Mouse (Mus musculus) adrenal gland, postnatal 14 days (tissue): ENCODE measurements around the gene Ankrd23. TPM values are rescaled to one million over a fixed set of nuclear protein-coding genes. Genes with fewer than 3 reads are reported as not detected.
A peak's percentile ranks its signal among the peaks of the same experiment; 100 is the strongest.

Experiments used
- DNase-seq: peaks from one replicate; pipeline ENCODE4 v3.0.0; 2021; ENCODE audit warnings: mixed read lengths
- microRNA-seq, 2 experiments: library from miRNA; unstranded; fragments of <30 nt; microRNA quantifications; one replicate each; pipeline ENCODE4 v1.2.0; 2021
- total RNA-seq: library from RNA; stranded (reverse); gene quantifications from 2 replicates; pipeline ENCODE4 v1.2.3, GENCODE M21; 2021

The Ankrd23 gene
- total RNA-seq, 1 experiment from 2014 or later = 9.7 TPM

GRCm38 (mm10) chr1:36519626-36520025 is 17.1 kb downstream of the Ankrd23 start:
- DNase-seq = no peak

GRCm38 (mm10) chr1:36518259-36518658 is 18.4 kb downstream of the Ankrd23 start:
- peak; percentile 18 for DNase-seq

GRCm38 (mm10) chr1:36513718-36514117 is 23.0 kb downstream of the Ankrd23 start:
- peak; percentile 56 for DNase-seq

GRCm38 (mm10) chr1:36513310-36513709 is 23.4 kb downstream of the Ankrd23 start:
- DNase-seq = no peak

GRCm38 (mm10) chr1:36512966-36513280 is 23.8 kb downstream of the Ankrd23 start:
- no peak for DNase-seq

- DNase-seq = peak; percentile 69
Observed at GRCm38 (mm10) chr1:36512089-36512965, 24.4 kb downstream of the Ankrd23 start.

- DNase-seq = peak; percentile 100
Observed at GRCm38 (mm10) chr1:36511289-36512021, 25.2 kb downstream of the Ankrd23 start, which contains the start of gene Cnnm3. Cnnm3 (plus strand) TSS chr1:36511867.

- DNase-seq = no peak
Observed at GRCm38 (mm10) chr1:36508238-36508637, 28.4 kb downstream of the Ankrd23 start.

GRCm38 (mm10) chr1:36501261-36501660 is 35.4 kb downstream of the Ankrd23 start:
- DNase-seq = peak; percentile 77

GRCm38 (mm10) chr1:36497312-36497711 is 39.4 kb downstream of the Ankrd23 start:
- no peak for DNase-seq

- DNase-seq = peak; percentile 48
Observed at GRCm38 (mm10) chr1:36496719-36497118, 40.0 kb downstream of the Ankrd23 start.

GRCm38 (mm10) chr1:36493299-36493698 is 43.4 kb downstream of the Ankrd23 start:
- DNase-seq = no peak

- DNase-seq = peak; percentile 65
Observed at GRCm38 (mm10) chr1:36492416-36493139, 44.1 kb downstream of the Ankrd23 start.

- no peak for DNase-seq
Observed at GRCm38 (mm10) chr1:36489661-36490060, 47.0 kb downstream of the Ankrd23 start.

GRCm38 (mm10) chr1:36487111-36487510 is 49.6 kb downstream of the Ankrd23 start:
- DNase-seq = no peak

- DNase-seq = no peak
Observed at GRCm38 (mm10) chr1:36485080-36485479, 51.6 kb downstream of the Ankrd23 start.

GRCm38 (mm10) chr1:36483825-36484224 is 52.9 kb downstream of the Ankrd23 start:
- no peak for DNase-seq

Small RNA genes lying within 50 kb of the gene (microRNA-seq; reads per million reads assigned to microRNA genes)
- gene Gm47280 = 0 to 0.43 reads per million in 2 experiments

Other genes with a start within 250 kb of the Ankrd23 start
- gene Arid5a, start 229.2 kb downstream of the Ankrd23 start, total RNA-seq = 6.0 and 10.6 TPM in 2 replicates
- gene Kansl3, start 167.7 kb downstream of the Ankrd23 start, total RNA-seq = 86.5 and 103 TPM in 2 replicates
- 0.11 TPM in 1 of 2 replicates, not detected in the other for gene Fer1l5, start 164.6 kb downstream of the Ankrd23 start, total RNA-seq
- gene Lman2l, start 91.6 kb downstream of the Ankrd23 start, total RNA-seq = 26.2 and 30.7 TPM in 2 replicates
- gene Cnnm4, start 65.3 kb downstream of the Ankrd23 start, total RNA-seq = 4.2 and 4.6 TPM in 2 replicates
- 26.3 and 27.5 TPM in 2 replicates for gene Cnnm3, start 25.0 kb downstream of the Ankrd23 start, total RNA-seq
- gene Gm42417, start 2.5 kb upstream of the Ankrd23 start, total RNA-seq = 2.1 TPM in 1 of 2 replicates, not detected in the other
- gene Ankrd39, start 10.6 kb upstream of the Ankrd23 start, total RNA-seq = 11.7 and 15.3 TPM in 2 replicates
- 20.7 and 27.9 TPM in 2 replicates for gene Sema4c, start 21.5 kb upstream of the Ankrd23 start, total RNA-seq
- gene Fam178b, start 146.3 kb upstream of the Ankrd23 start, total RNA-seq = 0.41 TPM in 1 of 2 replicates, not detected in the other
- gene Cox5b, start 154.6 kb upstream of the Ankrd23 start, total RNA-seq = 1,730 and 1,808 TPM in 2 replicates
- gene 4933424G06Rik, start 173.3 kb upstream of the Ankrd23 start, total RNA-seq = not detected in 2 replicates
- 113 and 124 TPM in 2 replicates for gene Actr1b, start 177.5 kb upstream of the Ankrd23 start, total RNA-seq
- 0.56 and 6.7 TPM in 2 replicates for gene Zap70, start 224.9 kb upstream of the Ankrd23 start, total RNA-seq